Mouse (Mus musculus) neural tube, embryonic 10.5 days (tissue): ENCODE measurements at regions not wholly inside any gene's neighbourhood (a gene's known extent, or its start where the extent isn't known, plus 50 kb on each side); places are given as distances from the start of the nearest gene placed in this dataset.
A peak's percentile ranks its signal among the peaks of the same experiment; 100 is the strongest.

Source experiments
- DNase-seq: peaks from one replicate; pipeline ENCODE4 v3.0.0-alpha.2; 2017; ENCODE audit warnings: low spot score; ENCODE audit errors: extremely low spot score

DNA sequence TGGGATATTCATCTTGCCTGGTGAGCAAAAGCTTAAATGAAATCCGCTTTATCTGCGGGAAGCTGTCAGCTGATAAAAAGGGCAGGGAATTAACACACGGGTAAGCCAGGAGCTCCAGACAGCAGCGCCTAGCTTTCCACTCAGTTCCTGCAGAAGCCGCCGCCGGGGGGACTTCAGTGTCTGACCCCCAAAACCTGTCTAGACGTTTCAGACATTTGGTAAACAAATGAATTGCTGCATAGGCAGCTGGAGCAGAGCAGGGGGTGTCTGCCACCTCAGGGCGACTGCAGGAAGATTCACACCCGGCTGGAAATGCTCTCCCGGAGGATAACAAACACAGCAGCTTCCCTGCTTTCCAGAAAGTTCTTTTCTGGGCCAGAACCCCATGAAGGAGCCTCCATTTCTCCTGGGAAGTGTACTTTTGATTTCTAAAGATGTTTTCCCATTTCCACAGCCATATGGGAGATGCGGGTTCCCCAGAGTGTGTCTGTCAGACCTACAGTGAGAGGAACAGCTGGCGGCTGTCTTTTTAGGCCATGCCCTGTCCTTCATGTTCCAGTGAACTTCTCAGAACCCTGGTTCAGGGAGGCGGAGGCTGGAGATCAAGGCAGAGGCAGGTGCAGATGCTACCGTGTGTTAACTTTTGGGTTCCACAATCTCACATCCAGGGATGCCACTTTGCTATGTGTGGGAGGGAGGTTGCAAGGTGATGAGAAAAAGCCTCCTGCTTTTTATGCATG, 58.7 kb upstream of the Pmepa1 start:
- DNase-seq = no peak

DNA sequence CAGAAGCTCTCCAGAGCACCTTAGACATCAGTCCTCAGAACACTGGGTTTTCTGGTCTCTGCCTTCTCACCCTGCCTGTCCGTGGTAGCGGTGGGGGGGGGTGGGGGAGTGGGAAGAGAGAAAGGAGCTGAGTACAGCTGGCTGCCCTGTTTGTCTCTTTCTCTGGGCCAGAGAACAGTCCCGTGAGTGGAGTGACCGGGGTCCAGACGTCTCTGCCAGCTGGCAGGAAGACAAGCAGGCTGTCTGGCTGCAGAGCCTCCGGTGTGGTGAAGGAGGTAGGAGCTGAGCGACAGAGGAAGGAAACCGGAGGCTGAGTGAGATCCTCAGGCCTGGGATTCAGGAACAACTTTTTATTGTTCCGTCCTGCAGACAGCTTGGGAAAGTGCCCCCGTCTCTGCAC, 59.5 kb upstream of the Pmepa1 start:
- DNase-seq = peak; percentile 26

DNA sequence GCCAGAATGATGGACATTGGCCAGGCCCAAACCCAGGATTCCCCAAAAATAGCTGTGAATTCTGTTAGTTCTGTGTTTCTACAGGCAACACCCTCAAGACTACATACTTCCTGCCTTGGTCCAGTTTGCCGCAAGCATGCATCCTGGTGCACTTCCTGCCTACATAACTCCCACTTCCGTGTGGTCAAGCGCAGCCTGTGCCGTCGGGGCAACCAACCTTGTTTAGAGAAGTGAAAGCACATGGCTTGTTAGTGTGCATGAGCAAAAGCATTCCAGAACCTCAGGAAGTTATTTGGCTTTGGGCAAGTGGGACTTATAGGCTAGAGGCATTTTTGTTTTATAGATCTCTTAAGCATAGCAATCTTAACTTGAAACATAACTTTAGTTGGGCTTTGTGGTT, 61.3 kb upstream of the Pmepa1 start:
- DNase-seq = no peak

DNA sequence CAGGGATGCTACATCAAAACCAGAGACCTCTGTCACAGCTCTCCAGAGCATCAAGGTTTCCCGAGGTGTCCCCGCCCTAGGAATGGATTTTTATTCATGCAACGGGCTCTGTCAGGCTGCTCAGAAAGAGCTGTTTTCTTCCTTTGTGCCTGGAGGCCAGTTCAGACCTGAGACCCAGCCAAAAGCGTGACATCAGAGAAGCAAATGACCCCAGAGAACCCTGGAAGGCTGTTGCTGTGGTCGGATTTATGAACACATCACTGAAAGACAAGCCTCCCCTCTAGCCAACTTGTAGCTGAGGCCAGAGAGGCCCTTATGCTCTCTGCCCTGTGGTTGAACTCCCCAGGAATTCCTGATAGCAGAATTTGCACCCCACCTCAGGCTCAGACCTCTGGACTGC, 62.3 kb upstream of the Pmepa1 start:
- no peak for DNase-seq

DNA sequence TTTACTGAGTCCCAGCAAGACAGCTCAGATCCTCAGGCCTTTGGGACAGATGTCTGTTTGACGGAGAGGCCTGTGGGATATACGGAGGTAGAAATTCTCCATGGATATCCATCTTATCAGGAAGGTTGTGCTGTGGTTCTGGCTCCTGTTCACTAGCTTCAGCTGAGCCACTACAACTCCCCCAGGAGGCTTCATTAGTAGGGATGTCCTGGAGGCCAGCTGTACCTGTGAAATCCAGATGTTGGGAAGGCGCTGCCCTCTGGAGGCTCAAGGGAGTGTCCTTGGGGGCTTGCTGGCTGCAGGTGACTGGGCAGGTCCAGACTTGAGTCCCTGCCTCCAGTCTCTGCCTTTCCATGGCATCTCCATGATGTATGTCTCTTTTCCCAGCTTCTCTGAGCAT, 62.9 kb upstream of the Pmepa1 start:
- DNase-seq = no peak

DNA sequence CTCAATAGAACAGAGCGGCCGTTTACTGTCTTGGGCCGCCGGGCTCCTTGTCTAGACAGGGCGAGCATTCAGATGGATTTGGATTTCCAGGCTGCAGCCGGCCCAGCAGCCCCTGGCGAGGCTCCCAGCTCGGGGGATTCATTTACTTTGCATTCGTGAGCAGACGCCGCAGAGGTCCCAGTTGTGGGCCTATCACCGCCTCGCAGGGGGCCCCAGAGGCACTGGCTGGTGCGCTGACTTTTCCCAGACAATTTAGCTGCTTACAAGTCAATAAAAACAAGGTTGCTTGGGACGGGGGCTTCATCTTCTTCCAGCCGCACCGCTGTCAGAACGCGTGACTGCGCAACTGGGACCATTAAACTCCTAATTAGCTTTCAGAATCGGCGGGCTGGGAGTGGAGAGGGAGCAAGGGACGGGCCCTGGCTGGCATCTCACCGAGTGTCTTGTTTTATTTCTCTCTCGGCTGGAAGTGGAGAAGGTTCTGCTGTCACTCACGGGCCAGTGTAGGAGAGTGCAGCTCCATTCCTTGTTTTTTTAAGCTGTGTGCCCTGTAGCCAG, 63.8 kb upstream of the Pmepa1 start:
- peak; percentile 55 for DNase-seq

DNA sequence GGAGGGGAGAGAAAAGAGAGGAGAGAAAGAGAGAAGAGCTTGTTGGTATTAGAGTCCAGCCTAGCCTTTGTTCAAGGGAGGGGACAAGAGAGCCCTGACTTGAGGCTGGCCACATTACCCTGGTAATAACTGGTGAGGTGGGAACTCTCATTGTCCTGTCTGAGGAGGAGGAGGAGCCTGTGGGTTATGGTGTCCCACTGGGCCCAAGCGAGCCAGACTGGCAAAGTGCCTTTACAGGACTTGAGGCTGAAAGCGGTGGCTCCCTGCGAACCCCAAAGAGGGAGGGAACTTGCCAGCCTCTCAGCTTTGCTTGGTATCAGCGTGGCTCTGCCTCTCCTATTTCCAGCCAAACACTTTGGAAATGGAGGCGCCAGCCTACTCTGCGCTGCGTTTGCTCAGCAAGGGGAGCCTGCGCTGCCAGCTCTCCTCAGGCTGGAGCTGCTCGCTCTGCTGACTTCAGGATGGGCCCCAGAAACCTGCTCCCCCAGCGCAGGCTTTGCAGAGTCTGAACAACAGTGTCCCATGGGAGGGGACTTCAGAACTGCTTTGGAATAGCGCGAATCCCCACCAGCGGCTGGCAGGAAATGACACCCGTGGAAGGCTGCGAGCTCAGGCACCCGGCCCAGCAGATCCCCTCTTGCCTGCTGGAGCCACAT, 66.4 kb upstream of the Pmepa1 start:
- DNase-seq = no peak

DNA sequence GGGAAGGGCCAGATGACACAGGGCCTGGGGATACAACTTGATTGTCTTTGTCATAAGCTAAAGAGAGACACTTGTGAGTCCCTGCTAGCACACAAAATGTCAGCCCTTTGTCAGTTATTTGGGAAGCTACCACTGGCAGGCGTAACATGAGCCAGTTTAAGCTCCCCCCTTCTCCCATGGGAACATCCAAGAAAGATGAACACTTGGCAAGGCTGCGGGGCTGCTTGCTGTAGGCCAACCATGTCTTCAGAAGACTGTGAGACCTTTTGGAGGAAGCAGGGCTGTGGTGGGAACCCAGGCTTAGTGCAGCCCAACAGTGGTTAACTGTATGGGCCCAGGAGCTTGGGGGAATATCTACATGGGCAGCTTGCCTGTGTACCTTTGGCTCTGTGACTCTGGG, 67.3 kb upstream of the Pmepa1 start:
- no peak for DNase-seq

DNA sequence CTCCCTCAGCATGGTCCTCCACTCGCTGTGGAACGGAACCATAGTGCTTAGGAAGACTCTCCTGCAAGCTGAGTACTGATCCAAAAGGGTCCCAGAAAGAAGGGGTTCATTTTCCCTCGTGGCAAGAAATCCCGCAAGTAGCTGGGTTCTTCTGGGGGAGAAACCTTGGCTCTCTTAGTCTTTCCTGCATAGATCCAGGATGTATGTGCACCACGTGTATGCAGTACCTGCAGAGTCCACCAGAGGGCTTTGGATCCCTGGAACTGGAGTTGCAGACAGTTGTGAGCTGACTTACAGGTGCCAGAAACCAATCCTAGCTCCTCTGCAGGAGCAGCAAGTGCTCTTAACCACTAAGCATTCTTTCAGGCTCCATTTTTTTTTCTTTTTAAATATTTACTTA, 67.9 kb upstream of the Pmepa1 start:
- DNase-seq = no peak

DNA sequence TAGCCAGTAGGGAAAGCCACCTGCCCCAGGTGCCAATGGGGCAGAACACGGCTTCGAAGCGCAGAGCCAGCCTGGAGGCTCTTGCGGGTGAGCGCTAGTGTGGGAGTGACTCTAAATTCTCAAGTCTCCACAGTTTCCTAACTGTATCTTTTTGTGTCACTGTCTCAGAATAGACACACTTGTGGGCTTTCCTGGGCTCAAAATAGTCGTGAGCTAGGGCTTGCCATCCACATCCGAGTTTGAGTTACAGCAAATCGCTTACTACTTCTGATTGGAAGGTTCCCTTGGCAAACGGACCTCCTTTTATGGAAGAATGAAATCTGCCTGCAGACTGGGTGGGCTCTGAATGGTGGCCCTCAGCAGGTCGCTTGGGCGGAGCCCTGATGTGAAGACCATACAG, 71.0 kb upstream of the Pmepa1 start:
- no peak for DNase-seq

DNA sequence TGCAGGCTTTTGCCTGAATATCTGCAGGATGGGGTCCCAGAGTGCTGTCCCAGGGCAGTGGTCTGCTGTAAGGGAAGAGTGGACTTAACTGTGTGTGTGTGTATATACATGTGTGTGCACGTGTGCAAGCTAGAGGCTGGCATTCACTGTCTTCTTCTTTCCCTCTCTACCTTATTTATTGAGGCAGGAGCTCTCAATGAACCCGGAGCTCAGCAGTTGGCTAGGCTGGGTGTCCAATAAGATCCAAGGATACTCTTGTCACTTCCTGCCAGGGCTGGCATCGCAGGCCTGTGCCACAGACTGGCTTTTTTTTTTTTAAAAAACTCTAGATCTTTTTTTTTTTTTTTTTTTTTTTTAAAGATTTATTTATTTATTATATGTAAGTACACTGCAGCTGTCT, 72.4 kb upstream of the Pmepa1 start:
- DNase-seq = no peak

DNA sequence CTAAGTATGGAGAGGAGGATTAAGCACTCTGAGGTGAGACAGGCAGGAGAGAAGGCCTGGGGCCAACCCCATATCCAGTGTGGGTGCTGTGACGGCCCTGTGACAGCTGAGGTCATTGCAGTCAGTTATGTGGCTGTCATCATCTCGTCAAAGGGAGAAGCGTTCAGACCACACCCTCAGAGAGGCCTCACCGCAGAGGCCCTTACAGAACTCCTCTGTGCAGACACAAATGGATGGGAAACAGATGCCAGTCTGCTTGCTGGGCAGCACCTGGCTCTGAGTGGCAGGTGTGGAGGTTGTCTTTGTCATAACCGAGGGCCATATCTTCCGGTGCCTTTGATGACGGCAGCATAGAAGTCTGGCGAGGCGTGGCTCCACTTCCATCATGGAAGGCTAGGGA, 73.2 kb upstream of the Pmepa1 start:
- no peak for DNase-seq

DNA sequence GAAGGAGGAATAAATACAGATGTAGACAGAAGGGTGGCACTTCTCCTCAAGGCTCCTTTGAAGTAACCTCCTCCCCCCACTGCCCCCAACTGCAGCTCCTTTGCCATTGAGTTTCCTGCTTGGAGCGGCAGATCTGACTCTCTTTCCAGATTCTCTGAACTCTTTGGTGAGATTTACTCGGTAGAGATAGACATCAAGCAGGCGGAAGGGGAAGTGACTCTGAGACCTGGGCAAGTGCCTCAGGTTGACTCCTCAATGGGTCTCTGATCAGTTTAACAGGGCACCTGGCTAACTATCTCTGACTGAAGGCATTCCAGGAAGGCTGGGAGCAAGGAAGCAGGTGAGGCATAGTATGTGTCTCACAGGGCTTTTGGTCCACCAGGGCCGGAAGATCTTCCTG, 73.6 kb upstream of the Pmepa1 start:
- no peak for DNase-seq

DNA sequence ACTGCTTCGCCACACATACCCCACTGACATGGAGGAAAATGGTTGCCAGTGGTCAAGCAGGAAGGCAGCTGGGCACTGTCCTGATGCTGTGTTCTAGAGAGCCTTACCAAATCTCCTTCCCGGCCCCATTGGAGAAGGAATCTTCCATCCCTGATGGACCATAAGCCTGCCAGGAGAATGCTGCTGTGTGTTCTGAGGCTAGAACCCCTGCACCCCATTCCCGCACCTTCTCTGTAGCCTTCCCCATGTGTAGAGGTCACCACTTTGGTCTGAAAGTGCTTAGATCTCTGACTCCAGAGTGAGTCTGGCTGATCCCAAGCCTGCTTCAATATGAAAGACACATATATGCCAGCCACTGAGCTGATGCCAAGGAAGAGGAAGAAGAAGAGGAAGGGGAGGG, 74.1 kb upstream of the Pmepa1 start:
- DNase-seq = no peak

DNA sequence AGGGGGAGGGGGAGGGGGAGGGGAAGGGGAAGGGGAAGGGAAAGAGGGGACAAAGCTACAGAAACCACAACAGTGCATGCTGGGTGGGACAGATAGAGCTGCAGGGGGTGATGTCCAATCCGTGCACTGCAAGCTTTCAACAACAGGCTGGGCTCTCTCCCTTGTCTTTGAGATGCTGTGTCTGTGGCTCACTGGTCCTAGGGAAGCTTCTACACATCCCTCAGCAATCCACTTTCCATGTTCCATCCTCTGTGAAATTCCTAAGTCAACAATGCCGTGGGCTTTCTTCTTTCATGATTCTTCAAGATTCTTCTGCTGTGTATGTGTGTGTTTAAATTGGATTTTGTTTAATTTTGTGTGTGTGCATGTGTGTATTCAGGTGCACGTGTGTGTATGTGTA, 74.5 kb upstream of the Pmepa1 start:
- DNase-seq = no peak

DNA sequence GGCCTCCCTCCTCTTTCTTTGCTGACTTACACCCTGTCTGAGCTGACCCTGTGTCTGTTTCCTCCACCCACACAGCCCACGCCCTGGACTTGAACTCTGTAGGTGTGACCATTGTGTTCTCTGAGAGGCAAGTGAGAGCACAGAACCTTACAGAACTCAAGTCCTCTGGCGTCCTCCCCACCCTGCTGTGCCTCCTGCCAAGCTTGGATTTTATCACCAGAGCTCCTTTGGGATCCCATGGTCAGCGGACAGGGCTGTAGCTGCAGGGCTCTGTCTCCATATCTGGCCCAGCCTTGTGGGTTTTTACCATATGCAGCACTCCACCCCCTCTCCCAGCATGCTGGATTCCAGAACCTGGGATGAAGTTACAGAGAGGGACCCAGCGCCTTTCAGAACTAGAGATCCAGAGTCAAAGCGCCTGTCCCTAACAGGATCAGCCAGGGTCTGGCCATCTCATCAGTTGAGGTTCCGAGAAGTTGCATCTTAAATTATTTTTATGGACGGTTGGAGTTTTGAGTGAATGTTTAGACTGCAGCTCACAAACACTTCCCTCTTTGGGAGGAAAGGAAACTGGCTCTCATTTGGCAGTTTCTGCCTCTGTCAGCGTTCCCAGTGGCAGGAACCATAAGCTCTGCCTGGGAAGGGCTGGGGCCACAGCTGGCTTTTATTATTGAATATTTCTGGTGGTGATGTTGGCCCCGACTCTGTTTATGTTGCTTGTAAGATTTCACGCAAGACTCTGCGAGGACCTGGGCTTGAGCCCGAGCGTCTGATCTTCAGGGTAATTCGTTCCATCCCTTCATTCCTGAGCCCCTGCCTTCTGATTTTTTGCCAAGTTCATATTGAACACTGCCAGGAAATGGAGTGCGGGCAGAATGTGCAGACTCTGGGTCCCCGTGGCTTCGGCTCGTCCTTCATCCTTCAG, 75.8 kb upstream of the Pmepa1 start:
- DNase-seq = peak; percentile 37

DNA sequence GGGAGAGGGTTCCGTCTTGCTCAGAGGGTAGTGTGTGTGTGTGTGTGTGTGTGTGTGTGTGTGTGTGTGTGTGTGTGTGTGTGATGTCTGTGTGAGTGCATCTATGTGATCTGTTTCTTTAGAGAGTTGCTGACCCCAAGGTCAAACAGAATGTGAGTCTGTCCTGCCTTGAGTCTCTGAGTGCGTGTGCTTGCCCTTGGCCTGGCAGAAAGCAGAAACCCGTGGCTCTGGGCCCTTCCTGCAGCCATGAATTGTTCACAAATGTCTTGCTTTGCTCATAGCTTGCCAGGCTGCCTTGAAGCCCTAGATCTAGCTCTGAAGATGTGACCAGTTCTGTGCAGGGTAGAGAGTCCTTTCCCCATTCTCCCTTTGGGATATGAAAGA, 76.4 kb upstream of the Pmepa1 start:
- no peak for DNase-seq

DNA sequence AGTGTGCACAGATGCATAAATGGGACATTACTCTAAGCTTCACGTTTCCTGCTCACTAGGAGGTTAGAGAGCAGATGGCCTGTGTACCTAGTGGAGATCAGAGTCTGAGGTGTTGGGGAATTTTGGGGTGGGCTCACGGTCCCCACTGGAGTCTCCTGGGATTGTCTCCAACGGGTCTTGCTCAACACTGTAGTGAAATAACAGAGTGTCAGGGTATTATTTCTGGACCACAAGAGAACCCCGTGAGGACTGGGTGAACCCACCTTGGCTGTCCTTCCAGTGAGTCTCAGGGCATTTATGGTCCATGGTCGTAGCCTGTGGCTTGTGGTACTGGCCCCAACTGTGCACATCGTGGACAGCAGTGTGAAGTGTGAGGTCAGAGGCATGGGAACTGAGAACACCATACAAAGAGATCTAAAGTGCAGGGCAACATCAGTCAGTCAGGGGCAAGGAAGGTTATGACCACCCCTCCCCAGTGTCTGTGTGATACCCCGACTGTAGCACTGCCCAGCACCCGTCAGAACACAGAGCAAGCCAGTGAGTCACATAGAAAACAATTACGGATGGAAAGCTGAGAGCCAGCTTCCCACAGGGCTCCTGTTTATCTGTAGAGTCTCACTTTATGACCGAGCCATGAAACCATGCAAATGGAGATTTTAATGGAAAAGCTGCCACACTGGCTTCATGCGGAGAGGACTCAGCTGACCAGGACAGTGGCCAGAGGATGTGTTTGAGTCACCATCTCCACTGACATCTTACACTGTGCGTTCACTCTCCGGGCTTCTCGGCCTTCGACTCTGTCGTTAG, 77.3 kb upstream of the Pmepa1 start:
- no peak for DNase-seq

DNA sequence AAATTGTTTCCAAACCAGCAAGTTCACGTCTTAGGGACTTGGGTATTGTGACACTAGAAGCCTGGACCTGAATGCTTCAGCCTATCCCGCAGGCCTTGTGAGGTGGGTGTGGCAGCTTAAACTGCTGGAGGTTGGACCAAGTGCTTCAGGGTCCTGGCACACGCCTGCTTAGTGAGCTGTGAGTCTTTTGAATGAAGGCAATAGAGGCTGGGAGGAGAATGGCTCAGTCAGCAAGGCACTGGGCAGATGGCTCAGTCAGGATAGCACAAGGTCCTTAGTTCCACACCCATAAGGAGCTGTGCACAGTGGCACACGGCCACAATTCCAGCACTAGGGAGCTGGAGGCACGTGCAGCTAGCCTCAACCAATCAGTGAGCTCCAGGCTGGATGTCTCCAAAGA, 80.5 kb upstream of the Pmepa1 start:
- DNase-seq = no peak

DNA sequence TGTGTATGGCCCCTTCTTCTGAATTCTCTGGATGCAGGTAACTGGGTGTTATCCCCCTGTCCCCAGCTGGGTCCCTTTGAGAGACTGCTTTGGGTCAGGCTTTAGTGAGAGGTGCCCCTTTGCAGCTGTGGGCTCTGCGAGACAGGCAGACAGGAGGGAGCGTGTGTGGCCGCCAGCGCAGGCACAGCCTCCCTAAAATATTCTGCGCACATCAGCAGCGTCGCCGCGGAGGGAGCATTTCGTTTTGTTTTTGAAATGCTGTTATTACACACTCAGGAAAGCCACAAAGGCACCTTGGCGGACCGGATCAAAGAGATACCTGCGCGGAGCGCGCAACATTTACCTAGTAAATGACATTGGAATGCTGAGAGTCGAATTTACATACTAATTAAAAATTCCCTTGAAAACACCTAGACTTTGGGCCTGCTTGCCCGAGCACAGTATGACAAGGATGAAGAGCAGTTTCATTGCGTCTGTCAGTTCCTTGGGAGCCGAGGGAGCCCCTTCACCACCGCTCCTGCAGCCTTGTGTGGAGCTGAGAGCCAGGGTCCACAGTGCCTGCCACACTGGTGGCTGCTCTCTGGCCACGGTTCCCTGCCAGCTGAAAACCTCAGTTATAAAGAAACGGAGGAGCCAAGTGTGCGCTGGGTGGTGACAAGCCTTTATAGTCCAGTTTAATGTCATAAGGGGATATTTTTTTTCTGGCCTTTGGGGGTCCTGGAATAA, 89.3 kb upstream of the Pmepa1 start:
- DNase-seq = no peak

DNA sequence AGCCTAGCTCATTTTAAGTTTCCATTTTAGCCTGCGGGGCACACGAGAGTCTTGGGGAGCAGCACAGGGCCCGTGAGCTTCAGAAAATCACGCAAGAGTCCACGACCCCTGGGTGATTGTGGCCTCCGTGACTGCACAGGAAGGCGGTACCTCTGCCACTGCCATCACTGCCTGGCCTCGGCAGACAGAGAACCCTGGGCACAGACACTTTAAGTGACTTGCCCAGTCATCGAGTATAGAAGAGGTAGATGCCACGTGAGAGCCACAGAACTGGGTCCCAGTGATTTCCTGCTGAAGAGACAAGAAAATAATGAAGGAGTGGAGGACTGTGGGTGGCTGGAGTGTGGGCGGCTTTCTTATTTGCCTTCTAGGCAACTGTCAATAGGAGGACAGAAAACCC, 90.4 kb upstream of the Pmepa1 start:
- no peak for DNase-seq
